Mouse (Mus musculus) myocyte (in vitro differentiated cells): Measurements from ENCODE around the gene Efemp1. TPM values are rescaled to one million over a fixed set of nuclear protein-coding genes. Genes with fewer than 3 reads are reported as not detected.

Experiments used
- H3K27me3 ChIP-seq: one replicate; pipeline ENCODE4 v1.6.1; 2011; ENCODE audit not compliant: control insufficient read depth, insufficient read depth, insufficient read length
- H3K36me3 ChIP-seq: one replicate; pipeline ENCODE4 v1.6.1; 2011; ENCODE audit not compliant: control insufficient read depth, insufficient read depth
- H3K4me2 ChIP-seq: one replicate; pipeline ENCODE4 v1.6.1; 2011; ENCODE audit warnings: low read depth, control low read depth
- H3K4me3 ChIP-seq: one replicate; pipeline ENCODE4 v1.5.1; 2011; ENCODE audit warnings: mild to moderate bottlenecking, control low read depth, moderate library complexity
- H3K79me2 ChIP-seq: one replicate; pipeline ENCODE4 v1.6.1; 2011; ENCODE audit not compliant: control insufficient read depth, insufficient read depth
- H3ac ChIP-seq: one replicate; pipeline ENCODE4 v1.6.1; 2011; ENCODE audit not compliant: control insufficient read depth, insufficient read length
- CEBPB ChIP-seq: IDR thresholded peaks from 2 replicates; pipeline ENCODE4 v1.6.1; 2011; ENCODE audit warnings: mild to moderate bottlenecking, moderate library complexity; ENCODE audit not compliant: poor library complexity, insufficient read depth, severe bottlenecking
- E2F4 ChIP-seq: IDR thresholded peaks from one replicate; pipeline ENCODE4 v1.6.1; 2011; ENCODE audit warnings: mild to moderate bottlenecking, control low read depth, moderate library complexity; ENCODE audit not compliant: insufficient read depth
- MAX ChIP-seq: IDR thresholded peaks from one replicate; pipeline ENCODE4 v1.6.1; 2011; ENCODE audit warnings: low read depth, mild to moderate bottlenecking, control low read depth
- MYOD1 ChIP-seq, 3 experiments: IDR thresholded peaks; one replicate each; pipeline ENCODE4 v1.6.1; 2011; ENCODE audit warnings: control low read depth in 2 of 3, low read depth in 2 of 3, mild to moderate bottlenecking in 2 of 3, moderate library complexity in 1 of 3; ENCODE audit not compliant: insufficient read length in 2 of 3, control insufficient read depth in 1 of 3
- MYOG ChIP-seq, 3 experiments: IDR thresholded peaks; one replicate each; pipeline ENCODE4 v1.6.1; 2011; ENCODE audit warnings: control low read depth in 2 of 3, low read depth in 2 of 3, mild to moderate bottlenecking in 2 of 3; ENCODE audit not compliant: insufficient read length in 2 of 3, control insufficient read depth in 1 of 3, insufficient read depth in 1 of 3
- POLR2A ChIP-seq: IDR thresholded peaks from one replicate; pipeline ENCODE4 v1.6.1; 2011; ENCODE audit warnings: low read depth, mild to moderate bottlenecking, control low read depth, moderate library complexity; ENCODE audit not compliant: insufficient read length
- POLR2AphosphoS2 ChIP-seq: IDR thresholded peaks from one replicate; pipeline ENCODE4 v1.6.1; 2011; ENCODE audit warnings: low read depth, control low read depth; ENCODE audit not compliant: insufficient read length
- REST ChIP-seq: IDR thresholded peaks from one replicate; pipeline ENCODE4 v1.6.1; 2011; ENCODE audit warnings: mild to moderate bottlenecking, control low read depth, moderate library complexity; ENCODE audit not compliant: insufficient read depth, insufficient read length
- SRF ChIP-seq: IDR thresholded peaks from one replicate; pipeline ENCODE4 v1.6.1; 2011; ENCODE audit warnings: low read depth; ENCODE audit not compliant: control insufficient read depth, insufficient read length
- TCF12 ChIP-seq: IDR thresholded peaks from one replicate; pipeline ENCODE4 v1.6.1; 2011; ENCODE audit warnings: mild to moderate bottlenecking, control low read depth; ENCODE audit not compliant: poor library complexity, insufficient read depth, severe bottlenecking
- TCF3 ChIP-seq: IDR thresholded peaks from one replicate; pipeline ENCODE4 v1.6.1; 2011; ENCODE audit warnings: low read depth, control low read depth; ENCODE audit not compliant: insufficient read length
- USF1 ChIP-seq: IDR thresholded peaks from one replicate; pipeline ENCODE4 v1.6.1; 2011; ENCODE audit warnings: low read depth, mild to moderate bottlenecking, control low read depth, moderate library complexity
- polyA plus RNA-seq: library from polyadenylated mRNA; unstranded; fragments of >200 nt; fragmentation: generic; extraction: Trizol; gene quantifications from one replicate; pipeline ENCODE4 v1.2.1, GENCODE M21; 2012; ENCODE audit warnings: missing spikeins

The Efemp1 gene
- 0.12 TPM for polyA plus RNA-seq

DNA sequence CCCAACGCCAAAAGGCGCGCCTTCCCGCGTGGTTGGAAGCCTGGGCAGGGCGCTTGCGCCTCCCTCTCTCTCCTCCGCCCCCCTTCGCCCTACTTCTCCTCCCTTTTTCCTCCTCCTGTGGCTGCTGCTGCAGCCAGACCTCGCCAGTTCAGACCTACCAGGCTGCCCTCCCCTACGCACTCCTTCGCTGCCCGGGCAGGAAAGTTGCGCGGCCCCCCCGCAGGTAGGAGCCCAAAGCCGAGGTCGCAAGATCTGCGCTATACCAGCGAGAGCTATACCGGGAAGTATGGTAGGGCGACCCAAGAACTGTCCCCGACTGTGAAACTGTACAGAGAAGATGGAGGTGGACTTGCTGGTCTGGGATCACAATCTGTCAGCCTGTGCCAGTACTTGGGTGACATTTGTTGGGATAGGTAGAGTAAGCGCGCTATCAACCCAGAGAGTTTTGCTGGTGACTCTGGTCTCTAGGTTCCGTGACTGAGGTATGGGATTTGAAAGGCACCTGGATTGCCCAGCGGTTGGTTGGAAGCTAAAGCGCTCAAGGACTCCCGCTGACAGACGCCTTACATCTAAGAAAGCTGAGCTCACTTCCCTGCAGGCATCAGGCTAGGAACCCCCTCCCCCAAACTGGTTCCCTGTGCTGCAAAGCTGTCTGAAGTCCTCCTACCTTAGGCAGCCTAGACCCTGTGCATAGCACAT, at the start of gene Efemp1:
Efemp1 (plus strand) TSS at position 103 of the 699 bp plus-strand sequence.
- Histone ChIP-seq H3K4me2 (no peak within 1 kb of the TSS), H3K4me3 (no peak within 1 kb of the TSS), H3ac (no peak within 1 kb of the TSS), H3K27me3 (no peaks in the 10 kb centered on the region), H3K36me3 (no peaks in the 10 kb centered on the region), H3K79me2 (no peaks in the 10 kb centered on the region)
- TF ChIP-seq USF1 (no peak), E2F4 (no peak), REST (no peak), CEBPB (no peak), MAX (no peak), POLR2AphosphoS2 (no peak), TCF12 (no peak), MYOG (IDR thresholded peaks at IDR 0.05; ENCODE audit: control insufficient read depth in 1 of 3, insufficient read depth in 1 of 3, insufficient read length in 2 of 3, low read depth in 2 of 3) (no peak), TCF3 (no peak), SRF (no peak), POLR2A (no peak), MYOD1 (IDR thresholded peaks at IDR 0.05; ENCODE audit: control insufficient read depth in 1 of 3, insufficient read length in 2 of 3, low read depth in 2 of 3) (no peak)

DNA sequence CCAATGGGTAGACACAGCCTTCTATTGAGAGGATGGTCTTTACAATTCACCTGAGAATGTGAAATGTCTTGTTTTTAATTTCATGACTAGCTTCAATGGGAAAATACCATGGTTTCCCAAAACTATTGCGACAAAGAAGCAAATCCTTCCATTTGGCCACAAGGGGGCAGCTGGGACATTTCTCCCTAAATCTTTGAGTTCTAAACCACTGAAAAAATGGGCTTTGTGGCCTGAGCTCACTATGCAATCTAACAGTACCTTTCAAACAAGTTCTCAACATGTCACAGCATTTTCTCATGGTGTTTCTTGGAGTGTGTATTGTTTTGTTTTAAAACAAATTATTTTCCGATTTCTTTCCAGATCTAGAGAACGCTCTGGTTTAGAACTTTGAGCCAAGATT, 44.3 kb upstream of the Efemp1 start:
- H3ac ChIP-seq = no peak overlapping the region
- H3K4me2 ChIP-seq = no peak overlapping the region
- TF ChIP-seq MAX = no peak
- no peak for TF ChIP-seq MYOD1 (IDR thresholded peaks at IDR 0.05; ENCODE audit: control insufficient read depth in 1 of 3, insufficient read length in 2 of 3, low read depth in 2 of 3)
- no peak for TF ChIP-seq E2F4
- no peak for TF ChIP-seq USF1
- TF ChIP-seq POLR2A = no peak
- TF ChIP-seq TCF3 = no peak
- no peak for TF ChIP-seq TCF12
- H3K36me3 ChIP-seq = no peaks in the 10 kb centered on the region
- H3K27me3 ChIP-seq = no peaks in the 10 kb centered on the region
- H3K79me2 ChIP-seq = no peaks in the 10 kb centered on the region
- H3K4me3 ChIP-seq = no peak overlapping the region

DNA sequence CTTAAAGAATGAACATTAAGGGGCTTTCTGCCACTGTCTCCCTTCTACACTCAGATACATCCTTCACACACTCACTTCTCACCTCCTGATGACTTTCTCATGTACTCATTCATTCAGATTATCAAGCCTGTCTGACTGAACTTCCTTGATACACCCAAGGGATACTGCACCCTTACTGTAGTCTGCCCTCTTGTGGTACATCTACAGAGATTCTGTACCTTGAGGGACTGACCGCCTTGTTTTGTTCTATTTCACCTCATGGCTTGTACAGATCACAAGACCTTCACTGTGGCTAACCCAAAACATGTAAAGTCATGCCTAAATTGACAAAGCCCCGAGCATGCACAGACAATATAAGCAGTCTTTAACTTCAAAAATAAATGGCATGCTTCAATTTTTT, 41.1 kb upstream of the Efemp1 start:
- TF ChIP-seq USF1 (no peak), SRF (no peak), POLR2A (no peak), MYOG (IDR thresholded peaks at IDR 0.05; ENCODE audit: control insufficient read depth in 1 of 3, insufficient read depth in 1 of 3, insufficient read length in 2 of 3, low read depth in 2 of 3) (no peak), E2F4 (no peak), POLR2AphosphoS2 (no peak), MAX (no peak), REST (no peak), TCF3 (no peak), MYOD1 (IDR thresholded peaks at IDR 0.05; ENCODE audit: control insufficient read depth in 1 of 3, insufficient read length in 2 of 3, low read depth in 2 of 3) (no peak), CEBPB (no peak), TCF12 (no peak)
- no peaks in the 10 kb centered on the region for H3K79me2 ChIP-seq
- H3K36me3 ChIP-seq = no peaks in the 10 kb centered on the region
- no peak overlapping the region for H3K4me2 ChIP-seq
- H3K4me3 ChIP-seq = no peak overlapping the region
- H3ac ChIP-seq = no peak overlapping the region
- no peaks in the 10 kb centered on the region for H3K27me3 ChIP-seq

DNA sequence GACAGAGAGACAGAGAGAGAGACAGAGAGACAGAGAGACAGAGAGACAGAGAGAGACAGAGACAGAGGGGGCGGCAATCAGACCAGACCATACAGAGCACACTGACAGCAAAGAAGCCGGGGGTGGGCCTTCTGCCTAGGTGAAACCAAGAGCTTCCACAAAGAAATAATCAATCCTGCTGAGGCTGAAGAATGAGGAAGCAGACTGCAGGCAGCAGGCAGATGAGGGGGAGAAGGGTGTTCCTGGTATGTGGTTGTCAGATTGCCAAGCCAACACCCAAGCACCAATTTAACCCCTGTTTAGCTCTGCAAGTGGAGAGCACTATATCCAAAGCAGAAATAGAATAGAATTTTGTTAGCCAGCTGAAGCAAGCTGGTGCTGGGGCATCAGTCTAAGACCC, 40.4 kb upstream of the Efemp1 start:
- H3K79me2 ChIP-seq = no peaks in the 10 kb centered on the region
- no peaks in the 10 kb centered on the region for H3K27me3 ChIP-seq
- no peak overlapping the region for H3ac ChIP-seq
- H3K36me3 ChIP-seq = no peaks in the 10 kb centered on the region
- no peak overlapping the region for H3K4me3 ChIP-seq
- no peak for TF ChIP-seq CEBPB
- no peak for TF ChIP-seq POLR2AphosphoS2
- no peak for TF ChIP-seq E2F4
- TF ChIP-seq TCF3 = no peak
- TF ChIP-seq MYOG (IDR thresholded peaks at IDR 0.05; ENCODE audit: control insufficient read depth in 1 of 3, insufficient read depth in 1 of 3, insufficient read length in 2 of 3, low read depth in 2 of 3) = no peak
- TF ChIP-seq MAX = no peak
- no peak for TF ChIP-seq POLR2A
- no peak for TF ChIP-seq REST
- no peak for TF ChIP-seq USF1
- no peak for TF ChIP-seq MYOD1 (IDR thresholded peaks at IDR 0.05; ENCODE audit: control insufficient read depth in 1 of 3, insufficient read length in 2 of 3, low read depth in 2 of 3)
- no peak for TF ChIP-seq SRF
- no peak for TF ChIP-seq TCF12
- H3K4me2 ChIP-seq = peak overlapping the region; percentile 33

DNA sequence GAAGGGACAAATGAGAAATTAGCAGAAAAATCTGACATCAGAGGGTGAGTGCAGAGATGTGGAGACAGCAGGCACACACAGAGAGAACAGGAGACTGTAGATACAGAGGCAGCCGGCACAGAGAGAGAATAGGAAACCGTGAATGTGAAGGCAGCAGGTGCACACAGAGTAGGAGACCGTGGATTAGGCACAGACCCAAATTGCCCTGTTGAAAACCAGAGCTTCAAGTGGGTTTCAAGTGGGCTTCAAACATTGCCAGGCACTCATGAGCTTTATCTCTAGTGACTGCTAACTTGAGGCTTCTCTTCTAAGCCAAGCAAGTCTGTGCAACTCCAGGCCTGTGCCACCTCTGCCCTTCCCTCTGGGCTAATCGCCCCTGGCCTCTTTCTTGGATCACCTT, 35.6 kb upstream of the Efemp1 start:
- Histone ChIP-seq H3K79me2 (no peaks in the 10 kb centered on the region), H3K4me3 (no peak overlapping the region), H3K27me3 (no peaks in the 10 kb centered on the region), H3ac (no peak overlapping the region), H3K36me3 (no peaks in the 10 kb centered on the region), H3K4me2 (no peak overlapping the region)
- TF ChIP-seq MAX (no peak), USF1 (no peak), POLR2AphosphoS2 (no peak), E2F4 (no peak), SRF (no peak), TCF3 (no peak), POLR2A (no peak), MYOG (IDR thresholded peaks at IDR 0.05; ENCODE audit: control insufficient read depth in 1 of 3, insufficient read depth in 1 of 3, insufficient read length in 2 of 3, low read depth in 2 of 3) (no peak), CEBPB (no peak), REST (no peak), TCF12 (no peak), MYOD1 (IDR thresholded peaks at IDR 0.05; ENCODE audit: control insufficient read depth in 1 of 3, insufficient read length in 2 of 3, low read depth in 2 of 3) (no peak)
